Mouse (Mus musculus) right cerebral cortex, postnatal 4 days (tissue): ENCODE data around the gene Adss.
"Not testable (repeated sequence)": the region's sequence is repeated elsewhere in the genome, so short reads cannot be mapped to it uniquely, and the experiment has no call there.

Experiments
- DNase-seq: peaks from one replicate; pipeline ENCODE4 v3.0.0-alpha.2; 2022

The Adss gene

DNA sequence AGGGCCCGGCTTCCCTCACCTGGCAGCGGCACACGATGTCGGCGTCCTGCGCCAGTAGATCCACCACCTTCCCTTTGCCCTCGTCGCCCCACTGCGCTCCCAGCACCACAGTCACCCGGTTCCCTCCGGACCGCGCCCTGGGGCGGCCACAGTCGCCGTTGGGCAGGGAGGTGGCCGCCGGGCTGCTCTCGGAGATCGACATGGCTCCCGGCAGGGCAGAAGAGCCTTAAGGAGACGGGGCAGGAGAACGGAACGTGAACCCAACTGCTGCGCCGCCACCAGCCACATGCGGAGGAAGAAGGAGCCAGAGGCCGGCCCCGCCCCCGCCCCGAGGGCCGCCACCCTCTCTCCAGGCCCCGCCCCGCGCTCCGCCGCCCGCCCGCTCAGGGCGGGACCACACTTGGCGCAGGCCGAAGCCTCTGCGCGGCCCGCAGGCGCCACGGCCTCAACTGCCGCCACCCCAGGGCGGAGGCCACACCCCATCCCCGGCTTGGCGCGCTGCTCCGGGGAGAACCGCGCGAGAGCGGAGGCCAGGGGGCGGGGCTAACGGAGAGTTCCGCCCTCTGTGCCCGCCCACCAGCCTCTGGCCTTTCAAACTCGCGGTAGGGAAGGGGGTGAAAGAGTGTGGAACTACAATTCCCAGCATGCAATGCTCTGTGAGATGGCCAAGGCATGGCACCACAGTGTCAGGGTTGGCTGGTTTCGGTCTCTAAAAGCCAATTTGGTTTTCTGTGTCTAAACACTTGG, at the start of gene Adss:
TSS of gene Adss (minus strand) at position 319 of the 747 bp plus-strand sequence.
- DNase-seq = peak; percentile 98

DNA sequence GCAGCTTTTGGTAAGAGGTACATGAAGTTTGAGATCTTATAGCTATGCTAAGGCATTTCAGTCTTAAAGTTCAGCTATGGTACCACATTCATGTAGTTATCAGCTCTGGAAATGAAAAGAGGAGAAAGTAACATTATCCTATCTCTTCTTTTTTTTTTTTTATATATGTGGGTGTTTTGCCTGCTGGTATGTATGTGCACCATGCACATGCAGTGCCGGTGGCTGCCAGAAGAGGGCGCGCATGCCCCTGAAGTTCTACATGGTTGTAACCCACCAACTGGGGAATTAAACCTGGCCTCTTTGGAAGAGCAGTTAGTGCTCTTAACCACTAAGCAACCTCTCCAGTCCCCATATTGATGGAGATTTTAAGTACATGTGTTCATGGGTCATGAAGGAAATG, 49.5 kb upstream of the Adss start:
- not testable (repeated sequence) for DNase-seq

DNA sequence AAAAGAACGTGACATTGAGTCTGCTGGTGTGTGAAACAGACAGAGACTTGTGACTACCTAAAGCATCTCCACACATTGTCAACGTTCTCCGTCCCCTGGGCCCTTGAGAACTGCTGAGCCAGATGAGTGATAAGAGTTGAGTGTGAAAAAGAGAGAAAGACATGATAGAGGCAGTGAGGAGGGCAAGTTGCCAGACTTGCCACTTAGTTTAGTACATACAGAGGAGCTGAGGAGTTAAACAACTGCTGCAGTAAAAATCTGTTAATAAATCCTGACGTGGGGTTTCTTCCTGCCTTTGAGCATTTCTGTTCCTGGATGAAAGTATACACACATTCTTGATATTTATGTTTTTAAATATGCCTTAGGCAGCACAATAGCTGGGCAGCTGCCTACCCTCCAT, 31.5 kb upstream of the Adss start:
- peak; percentile 9 for DNase-seq

DNA sequence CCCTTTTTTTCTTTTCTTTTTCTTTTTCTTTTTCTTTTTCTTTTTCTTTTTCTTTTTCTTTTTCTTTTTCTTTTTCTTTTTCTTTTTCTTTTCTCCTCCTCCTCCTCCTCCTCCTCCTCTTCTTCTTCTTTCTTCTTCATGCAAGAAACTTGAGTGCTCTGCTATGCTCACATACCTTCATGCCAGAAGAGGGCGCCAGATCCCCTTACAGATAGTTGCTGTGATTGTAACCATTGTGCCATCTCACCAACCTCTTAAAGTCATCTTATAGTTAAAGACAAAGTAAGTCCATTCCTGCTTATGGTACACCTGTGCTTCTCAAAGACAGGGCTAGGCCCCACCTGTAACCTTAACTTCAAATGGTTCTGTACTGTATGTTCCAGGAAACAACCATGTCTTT, 10.5 kb upstream of the Adss start:
- peak; percentile 13 for DNase-seq

DNA sequence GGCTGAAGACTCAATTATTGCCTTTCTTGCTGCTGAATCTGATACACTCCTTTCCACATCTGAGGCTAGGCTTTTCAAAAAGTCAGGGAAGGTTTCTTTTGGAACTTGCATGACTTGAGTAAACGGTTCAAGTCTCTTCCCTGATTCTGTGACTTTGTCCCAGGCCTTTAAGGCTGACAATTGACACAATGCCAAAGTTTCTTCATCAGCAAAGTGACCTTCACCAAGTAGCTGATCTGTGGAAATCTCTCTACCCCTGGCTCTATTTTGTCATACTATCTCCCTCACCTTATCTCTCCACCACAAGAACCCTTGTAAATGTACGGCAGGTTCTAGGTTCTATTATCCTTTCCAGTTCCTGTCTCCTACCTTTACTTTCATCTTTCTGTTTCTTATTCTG, 7.2 kb upstream of the Adss start:
- DNase-seq = no peak

DNA sequence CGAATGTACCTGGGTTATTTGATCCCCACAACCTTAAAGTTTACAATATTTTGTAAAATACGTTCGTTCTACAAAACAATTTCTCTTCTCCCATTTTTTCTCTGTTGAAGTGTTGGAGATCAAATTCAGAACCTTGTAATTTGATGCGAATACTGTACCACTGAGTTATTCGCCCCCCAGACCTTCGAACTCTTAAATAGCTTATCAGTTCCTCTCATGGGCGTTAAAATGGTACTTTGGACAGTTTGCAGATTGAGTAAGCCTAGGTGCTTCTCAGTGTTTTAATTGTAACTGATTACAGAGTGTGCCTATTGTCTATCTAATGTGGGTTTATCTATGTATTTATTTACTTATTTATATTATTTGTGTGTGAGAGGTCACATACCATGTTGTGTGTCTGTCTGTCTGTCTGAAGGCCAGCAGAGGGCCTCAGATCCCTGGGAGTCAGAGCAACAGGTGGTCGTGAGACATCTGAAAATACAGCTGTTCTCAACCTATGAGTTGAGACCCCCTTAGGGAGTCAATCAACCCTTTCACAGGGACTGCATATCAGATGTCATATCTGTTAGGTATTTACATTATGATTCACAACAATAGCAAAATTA, 942 bp upstream of the Adss start:
- DNase-seq = no peak

DNA sequence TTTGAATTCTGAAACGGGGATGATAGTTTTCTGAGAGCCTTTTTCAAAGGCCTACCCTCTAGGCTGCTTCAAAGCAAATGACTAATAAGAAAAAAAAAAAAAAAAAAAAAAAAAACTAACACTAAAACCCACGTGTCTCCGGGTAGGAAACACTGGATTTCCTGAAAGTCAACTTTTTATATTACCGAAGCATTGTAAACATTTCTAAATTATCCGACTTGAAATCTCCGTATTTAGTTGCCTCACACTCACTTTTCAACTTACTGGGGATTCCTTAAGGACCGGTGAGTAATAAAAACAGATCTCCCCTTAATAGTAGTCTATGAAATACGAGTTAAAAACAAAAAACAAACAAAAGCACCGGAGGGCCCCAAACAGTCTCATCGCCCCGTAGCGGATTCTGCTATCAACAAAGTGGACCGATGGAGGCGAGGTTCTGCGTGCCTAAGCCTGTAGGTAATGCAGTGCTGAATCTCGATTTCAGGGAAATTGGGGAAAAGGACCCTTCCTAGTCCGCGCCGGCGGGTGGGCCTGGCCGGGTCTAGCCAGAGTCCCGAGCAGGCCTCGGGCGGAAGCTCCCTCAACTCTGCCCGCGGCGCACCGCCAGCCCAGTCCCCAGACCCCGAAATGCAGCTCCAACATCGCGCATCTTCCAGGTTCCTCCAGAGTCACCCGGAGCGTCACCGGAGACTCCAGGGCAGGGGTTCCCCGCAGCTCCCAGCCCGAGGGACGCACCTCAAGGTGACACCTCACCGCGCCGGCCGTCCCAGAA, 704 bp downstream of the Adss start:
- peak; percentile 57 for DNase-seq

DNA sequence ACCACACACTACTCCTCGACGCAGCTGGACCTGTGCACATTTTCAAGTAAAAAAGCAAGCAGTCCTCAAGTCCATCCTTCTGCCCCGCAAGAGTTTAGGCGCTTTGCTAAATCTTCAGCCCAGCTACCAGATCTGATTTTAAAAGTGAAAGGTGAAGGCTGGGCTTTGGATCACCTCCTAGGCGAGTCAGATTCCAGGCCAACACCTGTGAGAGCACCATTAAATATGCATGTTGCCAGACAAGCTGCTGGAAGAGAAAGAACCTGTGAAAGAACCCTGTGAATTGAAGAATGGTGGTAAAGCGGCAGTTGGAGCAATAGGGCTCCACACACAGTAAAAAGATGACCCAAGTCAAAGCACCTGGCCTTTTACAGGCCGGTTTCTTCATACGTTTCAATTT, 1.4 kb downstream of the Adss start:
- DNase-seq = no peak

DNA sequence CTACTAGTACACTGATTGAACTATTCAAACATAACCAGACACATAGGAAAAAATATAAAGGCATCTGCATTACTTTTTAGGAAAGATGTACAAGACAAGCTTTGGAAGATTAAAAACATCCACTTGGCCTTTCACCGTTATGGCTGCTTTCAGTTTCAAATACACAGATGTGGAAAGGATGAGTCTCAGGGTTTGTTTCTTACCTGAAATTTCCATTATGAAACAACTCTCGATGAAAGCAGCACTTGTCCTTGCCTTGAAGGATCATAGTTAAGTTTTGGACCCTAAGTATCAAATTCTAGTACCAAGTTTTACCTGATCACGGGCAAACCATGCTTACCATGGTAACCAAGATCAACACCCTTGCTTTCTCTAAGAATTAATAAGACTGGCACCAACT, 3.5 kb downstream of the Adss start:
- no peak for DNase-seq

DNA sequence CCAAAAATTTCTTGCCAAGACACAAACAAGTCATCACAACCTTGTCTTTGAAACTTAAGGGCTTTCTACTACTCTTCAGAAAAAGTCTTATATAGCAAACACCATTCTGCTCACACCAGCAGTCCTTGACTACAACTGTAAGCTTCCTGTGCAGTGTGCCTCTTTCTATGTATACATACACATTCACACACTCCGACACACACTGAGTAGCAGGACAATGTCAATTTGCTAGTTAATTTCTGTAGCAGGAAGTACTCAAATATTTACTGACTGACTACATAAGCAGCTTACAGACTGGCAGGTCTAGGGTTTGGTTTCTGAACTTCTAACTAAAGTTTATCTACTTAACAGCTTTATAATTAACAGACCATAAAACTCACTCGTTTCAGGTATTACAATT, 18.9 kb downstream of the Adss start:
- DNase-seq = no peak

DNA sequence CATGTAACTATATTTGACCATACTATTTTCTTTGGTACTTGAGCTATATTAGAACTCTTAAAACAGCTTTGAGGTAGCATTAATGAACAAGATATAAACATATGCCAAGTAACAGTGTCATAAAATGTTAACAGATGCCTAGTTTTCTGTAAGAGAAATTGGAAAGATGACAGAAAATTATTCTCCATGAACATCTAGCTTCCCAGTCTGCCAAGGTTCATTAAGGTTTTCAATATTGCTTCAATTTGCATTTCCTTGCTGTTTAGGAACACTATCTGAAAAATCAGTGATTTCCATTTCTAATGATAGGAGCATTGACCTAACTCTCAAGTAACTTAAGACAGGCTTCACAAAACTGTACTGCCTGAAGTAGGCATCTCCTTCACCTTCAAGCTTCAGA, 27.4 kb downstream of the Adss start:
- DNase-seq = no peak

DNA sequence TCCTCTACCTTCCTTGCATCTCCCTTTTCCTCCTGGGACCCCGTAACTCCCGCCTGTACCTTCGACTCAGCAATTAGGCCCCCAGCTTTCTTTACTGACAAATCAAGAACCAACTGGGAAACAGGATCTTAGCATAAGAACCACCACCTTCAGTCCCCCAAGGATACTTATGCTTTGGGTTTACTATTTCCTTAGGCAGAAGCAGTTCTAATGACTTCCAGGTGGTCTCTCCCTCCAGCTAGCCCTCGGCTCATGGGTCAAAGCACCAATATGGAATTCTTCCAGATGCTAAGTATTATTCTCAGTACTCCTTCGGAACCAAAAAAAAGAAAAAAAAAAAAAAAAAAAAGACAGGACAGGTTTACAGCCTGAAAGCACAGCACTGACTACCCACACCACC, 39.1 kb downstream of the Adss start:
- no peak for DNase-seq

DNA sequence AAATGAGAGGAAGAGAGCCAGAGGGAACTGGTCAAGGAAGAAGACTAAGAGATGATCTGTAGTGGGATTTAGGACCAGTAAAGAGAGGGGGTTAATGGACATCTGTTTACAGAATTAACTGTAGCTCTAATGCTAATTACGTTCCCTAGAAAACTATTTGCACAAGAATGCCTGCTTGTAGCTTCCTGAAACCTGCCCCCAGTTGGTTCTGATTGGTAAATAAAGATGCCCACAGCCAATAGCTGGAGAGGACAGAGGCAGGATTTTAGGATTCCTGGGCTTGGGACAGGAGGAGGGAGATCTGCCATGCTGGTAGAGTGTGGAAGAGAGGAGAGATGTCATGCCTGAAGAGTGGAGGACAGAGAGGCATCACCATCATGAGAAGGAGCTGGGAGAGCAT, 42.8 kb downstream of the Adss start:
- no peak for DNase-seq

DNA sequence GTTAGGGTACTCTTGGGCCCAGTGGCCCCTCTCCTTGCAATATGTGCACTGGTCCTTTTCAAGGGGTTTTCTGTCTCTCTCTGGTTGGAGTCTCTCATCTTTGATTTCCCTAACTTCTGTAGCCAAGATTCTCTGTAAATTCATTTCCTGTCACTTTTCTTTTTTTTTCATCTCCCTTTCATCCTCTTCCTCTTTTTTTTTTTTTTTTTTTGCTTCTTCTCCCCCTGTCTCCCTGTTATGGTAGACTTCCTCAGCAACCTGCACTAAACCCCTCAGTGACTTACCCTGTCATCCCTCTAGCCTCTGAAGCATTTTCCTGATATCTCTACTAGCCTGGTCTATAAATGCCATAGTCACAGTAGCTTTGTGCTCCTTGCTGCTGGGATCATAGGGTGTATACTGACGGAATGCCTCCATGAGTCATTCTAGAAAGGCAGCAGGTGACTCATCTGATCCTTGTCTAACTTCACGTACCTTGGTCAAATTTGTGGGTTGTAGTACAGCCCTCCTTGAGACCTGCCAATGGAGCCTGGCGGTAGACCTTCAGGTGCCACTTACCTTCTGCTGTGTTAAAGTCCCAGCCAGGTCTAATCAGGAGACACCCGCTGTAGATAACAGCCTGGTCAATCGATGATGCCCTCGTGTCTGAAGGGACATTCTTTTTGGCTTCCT, 48.3 kb downstream of the Adss start:
- DNase-seq = no peak

DNA sequence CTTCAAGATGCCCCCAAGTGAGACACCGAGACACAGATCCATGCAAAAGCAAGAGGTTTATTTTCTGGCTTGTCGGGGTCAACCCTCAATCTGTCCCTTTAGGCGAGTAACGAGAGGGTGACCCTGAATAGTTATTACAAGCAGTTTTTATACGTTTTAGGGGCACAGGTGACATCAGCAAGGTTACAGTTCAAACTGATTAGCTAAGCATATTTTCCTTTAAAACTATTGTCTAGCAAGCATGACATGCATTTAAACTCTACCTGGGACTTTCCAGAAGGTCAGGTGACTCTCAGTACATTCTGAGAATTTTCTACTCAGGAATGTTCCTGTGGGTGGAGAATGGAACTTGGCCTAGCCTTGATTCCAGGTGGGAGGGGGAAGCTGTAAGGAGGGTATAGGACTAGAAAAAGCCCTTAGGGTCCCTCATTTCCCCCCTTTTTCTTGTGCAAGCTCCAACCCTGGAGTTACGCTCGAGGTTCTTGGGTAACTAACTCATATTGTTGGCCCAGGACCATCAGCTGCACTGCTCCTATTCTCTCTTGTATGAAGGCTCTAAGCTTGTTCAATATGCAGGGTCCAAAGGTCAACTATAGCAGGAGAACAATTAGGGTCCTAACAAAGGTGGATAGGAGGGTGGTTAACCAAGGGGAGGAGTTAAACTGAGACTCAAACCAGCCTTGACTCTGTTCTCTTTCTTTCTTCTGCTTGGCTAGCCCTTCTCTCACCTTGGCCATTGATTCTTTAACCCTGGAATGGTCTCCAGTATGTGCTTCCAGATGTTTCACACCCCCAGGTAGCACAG, 51.6 kb downstream of the Adss start:
- no peak for DNase-seq

DNA sequence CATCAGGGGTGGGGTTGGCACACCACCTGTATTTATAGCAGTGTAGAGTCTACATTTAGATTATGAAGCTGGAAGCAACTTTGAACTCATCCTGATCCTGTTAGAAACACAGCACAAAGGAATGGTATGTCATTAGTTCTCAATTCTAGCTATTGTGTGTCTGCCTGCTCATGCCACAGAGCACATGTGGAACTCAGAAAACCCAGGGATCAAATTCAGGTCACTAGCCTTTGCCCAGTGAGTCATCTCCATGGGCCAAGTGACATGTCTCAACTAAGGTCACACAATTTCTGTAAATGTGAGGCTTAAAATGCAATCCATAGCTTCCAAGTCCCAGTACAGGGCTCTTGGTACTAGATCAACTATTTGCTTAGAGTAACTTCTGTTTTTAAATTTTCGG, 54.2 kb downstream of the Adss start:
- no peak for DNase-seq

DNA sequence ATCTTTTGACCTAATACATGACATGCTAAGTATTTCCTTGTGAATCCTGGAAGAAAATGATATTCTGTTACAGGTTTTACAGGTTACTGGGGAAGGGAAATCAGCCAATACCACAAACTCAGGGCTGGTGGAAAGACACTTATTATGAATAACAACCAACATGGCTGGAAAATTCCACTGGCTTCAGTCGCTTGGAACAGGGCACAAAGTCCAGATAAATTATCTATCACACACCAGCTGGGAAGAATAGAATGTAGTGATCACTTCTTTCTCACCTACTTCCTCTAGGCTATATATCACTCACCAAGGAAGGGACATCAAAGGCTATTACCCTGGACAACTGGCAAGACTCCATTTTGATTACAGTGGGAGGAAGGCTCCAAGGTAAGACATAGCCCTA, 55.6 kb downstream of the Adss start:
- no peak for DNase-seq

DNA sequence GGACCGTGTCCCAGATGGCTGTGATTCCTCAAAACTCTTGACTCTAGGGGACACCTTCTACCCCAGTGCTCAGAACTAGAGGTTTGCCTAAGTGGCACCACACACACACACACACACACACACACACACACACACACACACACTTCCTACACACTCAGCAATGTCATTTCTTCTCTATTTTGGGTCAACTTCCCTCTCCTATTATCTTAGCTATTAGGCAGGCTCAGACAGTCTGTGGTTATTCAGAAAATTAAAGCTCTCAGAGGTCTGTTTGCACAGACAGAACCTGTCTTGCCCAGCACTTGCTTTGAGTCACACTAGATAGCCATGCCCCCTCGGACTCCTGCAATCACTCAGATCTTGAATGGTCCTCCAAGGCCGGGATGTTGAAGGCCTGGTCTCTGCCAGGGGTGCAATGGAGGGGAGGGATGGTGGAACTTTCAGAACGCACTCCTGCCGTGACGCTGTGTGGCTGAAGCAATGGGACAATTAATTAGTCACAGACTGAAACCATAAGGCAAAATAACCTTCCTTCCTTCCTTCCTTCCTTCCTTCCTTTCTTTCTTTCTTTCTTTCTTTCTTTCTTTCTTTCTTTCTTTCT, 58.7 kb downstream of the Adss start:
- DNase-seq = no peak

DNA sequence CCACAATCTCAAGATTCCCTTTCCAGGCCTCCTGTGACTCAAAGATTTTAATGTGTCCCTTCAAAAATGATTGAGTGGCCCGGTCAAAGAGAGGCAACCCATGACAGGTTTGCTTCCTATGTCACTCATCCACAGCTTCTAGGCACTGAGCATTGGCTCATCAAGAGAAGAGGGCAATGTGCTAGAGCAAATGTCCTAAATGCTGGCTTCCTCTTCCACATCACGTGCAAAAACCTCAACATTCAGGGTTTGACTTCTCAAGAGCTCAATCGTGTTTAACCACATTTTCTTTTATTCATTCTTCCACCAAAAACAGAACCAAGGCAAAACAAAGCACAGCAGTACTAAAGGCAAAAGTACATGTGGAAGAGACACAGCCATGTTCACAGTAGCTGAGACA, 64.3 kb downstream of the Adss start:
- no peak for DNase-seq

DNA sequence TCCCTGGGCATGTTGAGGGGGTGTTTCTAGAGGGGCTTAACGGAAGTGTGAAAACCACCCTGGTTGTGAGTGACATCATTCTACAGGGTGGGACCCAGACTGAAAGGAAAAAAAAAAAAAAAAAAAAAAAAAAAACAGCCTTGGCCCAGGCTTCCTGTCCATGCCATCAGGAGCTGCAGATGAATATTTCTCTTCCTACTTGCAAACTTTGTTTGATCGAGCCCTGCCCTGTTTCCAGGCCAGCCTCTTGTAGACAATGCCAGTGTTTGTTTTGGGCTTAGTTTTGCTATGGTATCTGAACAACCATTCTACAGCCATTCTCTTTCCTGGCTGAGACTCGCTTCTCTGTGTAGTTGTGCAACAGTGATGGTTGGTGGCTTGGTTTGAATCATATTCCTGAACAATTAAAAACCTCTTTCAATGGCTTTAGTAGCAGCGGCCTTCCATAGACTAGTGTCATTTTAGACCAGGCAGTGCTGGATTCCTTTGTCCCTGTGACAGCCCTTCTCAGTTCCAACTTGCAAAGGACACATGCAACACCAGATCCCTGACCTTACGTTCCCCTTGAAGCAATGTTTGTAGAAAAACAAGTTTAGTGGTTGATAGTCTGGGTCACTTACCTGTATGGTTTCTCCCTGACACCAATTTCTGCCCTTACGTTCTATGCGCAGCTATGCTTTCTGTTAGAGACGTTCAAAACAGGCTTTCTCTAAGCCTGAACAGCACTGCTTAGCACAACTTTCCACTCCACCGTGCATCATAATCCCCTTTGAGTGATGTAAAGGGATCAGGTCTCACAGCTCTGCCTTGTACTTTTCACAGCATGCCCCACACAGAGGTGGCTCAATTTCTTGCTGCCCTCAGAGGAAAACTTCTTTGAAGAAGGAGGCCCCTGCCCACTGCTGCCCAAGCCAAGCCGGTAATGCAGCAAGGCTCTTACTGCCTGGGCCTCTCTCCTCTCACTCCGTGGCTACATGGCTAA, 67.0 kb downstream of the Adss start, which contains the start of gene 1700016C15Rik:
TSS of gene 1700016C15Rik (plus strand) at position 772 of the 982 bp plus-strand sequence.
- DNase-seq = no peak
